Mouse (Mus musculus): Measurements from ENCODE around the gene B4galt4.

- TF ChIP-seq POLR2A (IDR thresholded peaks at IDR 0.05; ENCODE audit: extremely low read depth, insufficient read depth, low read length): no peak
- no peak for TF ChIP-seq CTCF (IDR thresholded peaks at IDR 0.05; ENCODE audit: extremely low read depth, insufficient read depth, low read length)
Measured at GRCm38 (mm10) chr16:38743941-38744673, 2.0 kb downstream of the B4galt4 start.

All from cortical plate, adult 2 months (tissue).